Mouse (Mus musculus): ENCODE measurements around the gene Ahsg. TPM values are rescaled to one million over a fixed set of nuclear protein-coding genes. Genes with fewer than 3 reads are reported as not detected.
"Not testable (repeated sequence)": the region's sequence is repeated elsewhere in the genome, so short reads cannot be mapped to it uniquely, and the experiment has no call there.

Ahsg gene
- total RNA-seq, 2 experiments from 2014 or later: 3,016 to 7,289 TPM

GRCm38 (mm10) chr16:22939120-22939695 lies 48.1 kb downstream of the Ahsg start:
- DNase-seq: no peak

GRCm38 (mm10) chr16:22941825-22942476 lies 50.9 kb downstream of the Ahsg start:
- not testable (repeated sequence) for DNase-seq

GRCm38 (mm10) chr16:22947371-22947770 lies 56.3 kb downstream of the Ahsg start:
- DNase-seq: no peak

Other genes with a start within 250 kb of the Ahsg start
- gene Dgkg, start 234.1 kb upstream of the Ahsg start, total RNA-seq (2021): 1 to 10 TPM; 2.3 to 3.1 TPM
- gene Crygs, start 79.7 kb upstream of the Ahsg start, total RNA-seq (2021): not detected
- 10 to 100 TPM; 16.8 to 20.4 TPM for gene Tbccd1, start 33.6 kb upstream of the Ahsg start, total RNA-seq (2021)
- gene Dnajb11, start 33.4 kb upstream of the Ahsg start, total RNA-seq (2021): 10 to 100 TPM; 59.9 to 65.8 TPM
- gene Fetub, start 27.1 kb downstream of the Ahsg start, total RNA-seq (2021): 100 to 1,000 TPM in 1 of 2 experiments, 10 to 100 TPM in 1; 87.0 to 166 TPM
- gene Hrg, start 59.8 kb downstream of the Ahsg start, total RNA-seq (2021): 100 to 1,000 TPM in 1 of 2 experiments, 10 to 100 TPM in 1; 96.2 to 217 TPM
- gene Kng2, start 138.2 kb downstream of the Ahsg start, total RNA-seq (2021): 10 to 100 TPM; 27.4 to 62.7 TPM
- 100 to 1,000 TPM; 216 to 507 TPM for gene Kng1, start 166.6 kb downstream of the Ahsg start, total RNA-seq (2021)
- gene Eif4a2, start 216.2 kb downstream of the Ahsg start, total RNA-seq (2021): 100 to 1,000 TPM; 295 to 433 TPM
- gene Rfc4, start 236.5 kb downstream of the Ahsg start, total RNA-seq (2021): 10 to 100 TPM; 14.3 to 17.1 TPM

Measured in adrenal gland, postnatal 10 days (tissue).